Mouse (Mus musculus) liver, embryonic 14.5 days (tissue): ENCODE measurements around the gene Rxfp1.

Experiments used
- CTCF ChIP-seq: IDR thresholded peaks from 2 replicates; pipeline ENCODE4 v1.5.1; 2016; ENCODE audit warnings: antibody characterized with exemption, low read depth, control low read depth
- EP300 ChIP-seq: IDR thresholded peaks from 2 replicates; pipeline ENCODE4 v1.6.1; 2016; ENCODE audit warnings: antibody characterized with exemption, low read depth

DNA sequence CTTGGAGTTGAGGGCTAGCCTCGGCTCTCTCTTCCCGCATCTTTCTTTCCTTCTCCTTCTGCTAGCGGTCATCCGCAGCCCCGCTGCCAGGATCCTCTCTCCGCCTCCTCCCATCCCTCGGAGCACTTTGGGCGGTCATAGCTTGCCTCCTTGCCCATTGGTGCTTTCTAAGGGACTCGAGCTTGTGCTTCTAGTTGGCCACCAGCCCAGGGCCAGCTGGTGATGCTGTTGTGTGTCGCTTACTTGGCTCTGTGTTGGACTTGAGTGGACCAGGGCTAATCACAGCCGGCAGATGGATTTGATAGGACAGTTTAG is 108.3 kb downstream of the Rxfp1 start, which contains the start of gene Etfdh:
- TF ChIP-seq CTCF (no peak), EP300 (no peak)
